Mouse (Mus musculus) mesoderm, embryonic 11.5 days (tissue): ENCODE measurements at regions not wholly inside any gene's neighbourhood (a gene's known extent, or its start where the extent isn't known, plus 50 kb on each side); places are given as distances from the start of the nearest gene placed in this dataset.

ENCODE experiments used
- DNase-seq: peaks from one replicate; pipeline ENCODE4 v3.0.0-alpha.2; 2012; ENCODE audit warnings: low read depth, low spot score

DNA sequence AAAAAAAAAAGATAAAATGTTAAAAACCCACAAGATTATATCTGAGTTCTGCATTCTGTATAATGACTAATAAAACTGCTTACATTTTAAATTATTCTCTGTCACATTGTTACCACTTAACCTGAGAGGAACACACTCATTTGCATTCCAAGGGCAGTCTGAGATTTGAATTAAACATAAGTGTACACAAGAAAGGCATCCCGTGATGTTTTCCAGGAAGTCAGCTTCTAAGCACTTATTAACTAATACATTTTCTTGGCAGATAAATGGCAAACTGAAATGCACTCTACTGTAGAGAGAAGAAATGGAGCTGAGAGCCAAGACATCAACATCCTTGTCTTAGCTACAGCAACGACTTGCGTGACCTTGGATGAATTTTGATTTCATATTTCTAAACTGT is 516.5 kb downstream of the Cdh9 start:
- no peak for DNase-seq

DNA sequence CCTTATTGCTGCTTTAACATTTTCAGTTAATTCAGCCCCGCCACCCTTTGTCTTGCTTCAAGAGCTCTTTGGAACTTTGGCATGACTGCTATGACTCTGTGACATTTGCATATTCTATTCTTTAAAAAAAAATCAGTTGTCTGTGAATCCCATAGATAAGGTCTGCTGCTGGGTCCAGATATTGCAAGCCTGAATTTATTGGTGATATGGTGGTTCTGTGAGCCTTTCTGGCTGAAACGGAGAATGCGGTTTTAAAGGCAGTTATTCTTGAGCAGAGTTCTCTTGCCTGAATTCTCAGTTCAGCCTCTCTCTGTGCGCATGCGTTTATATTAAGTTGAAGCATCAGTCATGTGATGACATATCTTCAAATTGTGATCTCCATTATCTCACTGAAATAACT is 560.7 kb downstream of the Cdh9 start:
- no peak for DNase-seq
